In genomic region chr17:81669062-81669815, GRCm38 (mm10) we compare ENCODE assay signal across 9 mouse cellular contexts.
DNase-seq lines count a peak whose midpoint lies in the region; ATAC-seq and TF ChIP-seq lines count a peak whose summit lies in the region.
"Had no signal": no experiment of that assay in that cellular context is flagged by ENCODE, and none has a peak within 500 bp of the region (broad histone marks: within the 10 kb centered on the region; RNA-seq: fewer than 3 reads in every experiment).

No protein-coding gene starts in this region.

- no peak for TF ChIP-seq CTCF in bone marrow macrophage, adult 2 months (IDR thresholded peaks at IDR 0.05; ENCODE audit: low read depth, low read length)
- no peak for TF ChIP-seq CTCF in embryonic fibroblast, embryonic 13.5 days (IDR thresholded peaks at IDR 0.05; ENCODE audit: borderline replicate concordance, insufficient read depth, low read length)
- peak; percentile 43 for TF ChIP-seq CTCF in midbrain, postnatal 0 days (IDR thresholded peaks at IDR 0.05)

- peak; percentile 39; the same call in 1 of the 2 replicates for ATAC-seq in heart, embryonic 13.5 days (ENCODE audit: extremely low read depth, insufficient number of reproducible peaks, low FRiP score, low TSS enrichment)
- peak; percentile 58 for ATAC-seq in liver, embryonic 12.5 days
- peak; percentile 86 for ATAC-seq in midbrain, postnatal 0 days (ENCODE audit: low FRiP score)
- ATAC-seq: Patski had no signal

- H3K36me3 ChIP-seq in heart, embryonic 13.5 days, result peaks cover 18% of the 10 kb centered on the region
- H3K36me3 ChIP-seq in liver, embryonic 12.5 days, result no peaks in the 10 kb centered on the region
- H3K36me3 ChIP-seq in midbrain, postnatal 0 days (ENCODE audit: insufficient read depth, low read length), result no peaks in the 10 kb centered on the region

- no peak for TF ChIP-seq POLR2A in bone marrow macrophage, adult 2 months (IDR thresholded peaks at IDR 0.05; ENCODE audit: borderline replicate concordance, low read depth, low read length)
- TF ChIP-seq POLR2A in embryonic fibroblast, embryonic 13.5 days (IDR thresholded peaks at IDR 0.05; ENCODE audit: low read depth, low read length), result peak; percentile 54; the same call in 1 of the 2 replicates

- peak overlapping the region; percentile 73 for H3K27ac ChIP-seq in bone marrow macrophage, adult 2 months (ENCODE audit: insufficient read depth, low read depth, low read length)
- H3K27ac ChIP-seq in embryonic fibroblast, embryonic 13.5 days (ENCODE audit: insufficient read depth, low read length), result no peak overlapping the region
- H3K27ac ChIP-seq in heart, embryonic 13.5 days (replicated peaks), result peak overlapping the region; percentile 91
- no peak overlapping the region for H3K27ac ChIP-seq in liver, embryonic 12.5 days
- H3K27ac ChIP-seq in midbrain, postnatal 0 days (ENCODE audit: low read depth, low read length), result peak overlapping the region; percentile 96

- peak overlapping the region; percentile 80 for H3K4me2 ChIP-seq in heart, embryonic 13.5 days
- H3K4me2 ChIP-seq in liver, embryonic 12.5 days, result peak overlapping the region; percentile 71
- H3K4me2 ChIP-seq in midbrain, postnatal 0 days (ENCODE audit: low read depth, low read length, poor library complexity, severe bottlenecking), result peak overlapping the region; percentile 61

- H3K27me3 ChIP-seq in heart, embryonic 13.5 days (replicated peaks), result peaks cover 11% of the 10 kb centered on the region
- H3K27me3 ChIP-seq in liver, embryonic 12.5 days (replicated peaks), result peaks cover 54% of the 10 kb centered on the region
- H3K27me3 ChIP-seq in midbrain, postnatal 0 days (ENCODE audit: insufficient read depth, low read length), result peaks cover 8% of the 10 kb centered on the region; the same call in 1 of the 2 replicates

- H3K9me3 ChIP-seq in heart, embryonic 13.5 days, result no peaks in the 10 kb centered on the region
- no peaks in the 10 kb centered on the region for H3K9me3 ChIP-seq in liver, embryonic 12.5 days (replicated peaks)
- no peaks in the 10 kb centered on the region for H3K9me3 ChIP-seq in midbrain, postnatal 0 days (ENCODE audit: low read length)

- H3K4me3 ChIP-seq in bone marrow macrophage, adult 2 months (ENCODE audit: insufficient read depth, low read length), result peak overlapping the region; percentile 69
- H3K4me3 ChIP-seq in embryonic fibroblast, embryonic 13.5 days (ENCODE audit: insufficient read depth, low read length), result peak overlapping the region; percentile 65
- peak overlapping the region; percentile 71 for H3K4me3 ChIP-seq in heart, embryonic 13.5 days
- peak overlapping the region; percentile 54 for H3K4me3 ChIP-seq in liver, embryonic 12.5 days
- H3K4me3 ChIP-seq in midbrain, postnatal 0 days (ENCODE audit: low read depth, low read length), result peak overlapping the region; percentile 77

- 7% methylated on average over 22 of the region's 22 CpGs for WGBS in heart, embryonic 13.5 days
- WGBS in liver, embryonic 12.5 days (ENCODE audit: insufficient replicate concordance), result under 1% methylated on average over 22 of the region's 22 CpGs
- WGBS in midbrain, postnatal 0 days, result 0% methylated on average over 22 of the region's 22 CpGs

- H3K4me1 ChIP-seq in bone marrow macrophage, adult 2 months (ENCODE audit: control insufficient read depth, insufficient read depth, low read length), result peaks cover 27% of the 10 kb centered on the region
- H3K4me1 ChIP-seq in embryonic fibroblast, embryonic 13.5 days (ENCODE audit: control insufficient read depth, insufficient read depth, low read length), result no peaks in the 10 kb centered on the region
- peaks cover 86% of the 10 kb centered on the region for H3K4me1 ChIP-seq in heart, embryonic 13.5 days
- 0 out of 2 replicates have a peak, but pooled peaks cover 4% of the 10 kb centered on the region for H3K4me1 ChIP-seq in liver, embryonic 12.5 days
- 0 out of 2 replicates have a peak, but pooled peaks cover 10% of the 10 kb centered on the region for H3K4me1 ChIP-seq in midbrain, postnatal 0 days (ENCODE audit: insufficient read depth, low read length)

- DNase-seq in 3T3-L1 (ENCODE audit: low read depth, low spot score), result peak; percentile 50
- peak; percentile 15 to 40 for DNase-seq in kidney, postnatal 25 days
- peak; percentile 73 for DNase-seq in midbrain, postnatal 0 days (ENCODE audit: low spot score)
- DNase-seq in testis, postnatal 10 days (ENCODE audit: low spot score), result peak; percentile 55

- peak overlapping the region; percentile 89 for H3K9ac ChIP-seq in heart, embryonic 13.5 days
- 0 out of 2 replicates have a peak overlapping the region, but pooled peaks have one; percentile 31 for H3K9ac ChIP-seq in liver, embryonic 12.5 days
- H3K9ac ChIP-seq in midbrain, postnatal 0 days (replicated peaks; ENCODE audit: low read length, poor library complexity, severe bottlenecking), result peak overlapping the region; percentile 94

Comparison
In these comparisons a context has a peak if more than half of its experiments do, and no peak if none do; other contexts are left out.
1. H3K27ac ChIP-seq: peak in bone marrow macrophage, adult 2 months (single experiment), heart, embryonic 13.5 days (single experiment) and midbrain, postnatal 0 days (single experiment); none in embryonic fibroblast, embryonic 13.5 days (single experiment) and liver, embryonic 12.5 days (single experiment).
2. H3K9ac ChIP-seq: peak in every context shown above with its lines; median percentile 94 in midbrain, postnatal 0 days; 89 in heart, embryonic 13.5 days; 31 in liver, embryonic 12.5 days.
3. Peak in every context shown above with its lines, with median percentiles within 50 percentile points of each other: DNase-seq, H3K4me3 ChIP-seq, ATAC-seq and H3K4me2 ChIP-seq.